Mouse (Mus musculus) heart, postnatal 0 days (tissue): Measurements from ENCODE around the gene Vmn2r15.

Source experiments
- CTCF ChIP-seq: IDR thresholded peaks from 2 replicates; pipeline ENCODE4 v1.5.1; 2016; ENCODE audit warnings: antibody characterized with exemption, control low read depth, low read depth
- EP300 ChIP-seq: IDR thresholded peaks from 2 replicates; pipeline ENCODE4 v1.6.1; 2016; ENCODE audit warnings: antibody characterized with exemption, low read depth

GRCm38 (mm10) chr5:109329862-109330261 lies 32.4 kb upstream of the Vmn2r15 start, which contains the start of gene Vmn2r16:
- TF ChIP-seq EP300 (no peak), CTCF (no peak)
